Mouse (Mus musculus) heart, postnatal 4 days (tissue): Measurements from ENCODE around the gene Jaml. TPM values are rescaled to one million over a fixed set of nuclear protein-coding genes. Genes with fewer than 3 reads are reported as not detected.
A peak's percentile ranks its signal among the peaks of the same experiment; 100 is the strongest.

Experiments used
- DNase-seq: peaks from one replicate; pipeline ENCODE4 v3.0.0; 2021
- total RNA-seq, 2 experiments: library from RNA; stranded (reverse); gene quantifications; 2 replicates each; pipeline ENCODE4 v1.2.3; 2021

The Jaml gene
- total RNA-seq, 2 experiments from 2014 or later, result 0.32 TPM; not detected in 1

- no peak for DNase-seq
Observed at GRCm38 (mm10) chr9:45083132-45083531, 4.1 kb downstream of the Jaml start.

- DNase-seq, result no peak
Observed at GRCm38 (mm10) chr9:45084556-45084955, 5.6 kb downstream of the Jaml start.

DNA sequence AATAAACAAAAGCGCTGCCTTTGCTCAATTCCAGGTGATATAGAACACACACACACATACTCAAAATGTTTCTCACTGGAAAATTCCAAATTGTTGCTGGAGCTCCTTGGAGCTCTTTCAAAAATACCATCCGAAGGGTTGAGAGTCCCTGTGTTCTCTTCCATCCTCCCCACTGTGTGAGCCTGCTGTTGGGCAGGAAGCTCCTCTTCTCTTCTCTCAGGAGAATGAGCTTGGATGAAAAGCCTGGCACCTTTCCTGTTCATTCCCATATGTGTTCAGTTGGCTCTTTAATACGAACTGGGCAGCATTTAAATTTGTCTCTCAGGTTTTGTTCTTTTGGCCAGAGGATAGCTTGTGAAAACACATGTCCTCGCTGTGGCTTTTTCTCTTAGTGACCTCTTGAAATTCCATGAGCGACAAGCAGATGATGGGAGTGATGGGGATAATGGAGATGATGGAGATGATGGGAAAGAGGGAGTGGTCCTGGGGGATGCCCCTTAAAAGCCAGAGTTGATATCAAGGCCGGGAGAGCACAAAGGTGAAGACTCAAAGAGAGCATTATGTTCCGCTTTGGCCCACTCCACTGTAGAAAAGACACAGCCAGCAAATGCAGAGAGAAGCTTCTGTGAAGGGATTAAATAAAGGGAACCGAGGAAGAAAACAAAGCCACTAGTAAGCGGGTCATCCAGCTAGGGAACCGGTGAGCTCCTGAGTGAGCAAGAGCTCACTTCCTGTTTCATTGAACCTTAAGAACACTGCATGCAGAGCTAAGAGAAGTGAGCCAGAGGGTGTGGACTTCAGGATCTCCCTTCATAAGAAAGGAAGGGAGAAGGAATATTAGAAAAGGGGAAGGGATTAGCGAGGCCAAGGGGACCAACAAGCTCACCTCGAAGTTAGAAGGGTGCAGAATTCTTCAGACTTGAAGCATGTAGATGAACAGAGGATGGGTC lies 7.0 kb downstream of the Jaml start:
- DNase-seq, result no peak

- DNase-seq, result no peak
Observed at GRCm38 (mm10) chr9:45088040-45088439, 9.1 kb downstream of the Jaml start.

- DNase-seq, result no peak
Observed at GRCm38 (mm10) chr9:45090811-45091210, 11.8 kb downstream of the Jaml start.

DNA sequence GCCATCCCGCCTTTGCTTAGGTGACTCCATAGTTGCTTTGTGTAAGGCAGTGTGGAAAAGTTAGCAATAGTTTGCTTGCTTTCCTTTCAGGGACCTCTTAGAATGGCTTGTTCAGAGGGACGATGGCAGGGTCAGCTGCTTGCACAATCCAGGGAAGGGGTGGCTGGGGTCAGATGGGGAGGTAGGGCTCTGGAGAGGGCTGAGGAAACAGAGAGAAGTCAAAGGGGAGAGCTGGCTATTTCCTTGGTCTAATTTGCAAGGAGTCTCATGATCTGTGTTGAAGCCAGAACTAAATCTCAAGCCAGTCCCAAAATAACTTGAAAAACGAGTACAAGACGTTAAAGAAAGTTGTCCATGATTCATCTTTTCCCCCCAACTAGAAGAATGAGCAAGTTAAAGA lies 13.7 kb downstream of the Jaml start:
- DNase-seq, result no peak

- no peak for DNase-seq
Observed at GRCm38 (mm10) chr9:45095149-45095937, 16.4 kb downstream of the Jaml start.

DNA sequence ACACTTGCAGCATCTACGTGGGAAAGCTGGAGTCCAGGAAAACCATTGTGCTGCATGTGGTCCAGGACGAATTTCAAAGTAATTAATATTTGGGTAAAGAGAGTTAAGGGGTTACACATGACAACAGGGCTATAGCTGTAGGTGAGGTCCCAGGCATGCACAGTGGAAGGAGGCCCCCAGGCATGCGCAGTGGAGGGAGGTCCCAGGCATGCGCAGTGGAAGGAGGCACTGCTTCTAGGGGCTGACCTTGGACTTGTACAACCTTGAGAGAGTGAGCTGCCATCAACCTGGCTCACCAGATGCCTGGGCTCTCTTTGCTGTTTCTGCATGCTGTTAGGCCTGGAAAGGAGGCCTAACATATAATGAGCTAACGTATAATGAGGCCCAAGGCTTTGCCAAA lies 18.9 kb downstream of the Jaml start:
- no peak for DNase-seq

GRCm38 (mm10) chr9:45098426-45098825 lies 19.4 kb downstream of the Jaml start:
- DNase-seq, result no peak

GRCm38 (mm10) chr9:45102528-45102927 lies 23.5 kb downstream of the Jaml start:
- DNase-seq, result no peak

DNA sequence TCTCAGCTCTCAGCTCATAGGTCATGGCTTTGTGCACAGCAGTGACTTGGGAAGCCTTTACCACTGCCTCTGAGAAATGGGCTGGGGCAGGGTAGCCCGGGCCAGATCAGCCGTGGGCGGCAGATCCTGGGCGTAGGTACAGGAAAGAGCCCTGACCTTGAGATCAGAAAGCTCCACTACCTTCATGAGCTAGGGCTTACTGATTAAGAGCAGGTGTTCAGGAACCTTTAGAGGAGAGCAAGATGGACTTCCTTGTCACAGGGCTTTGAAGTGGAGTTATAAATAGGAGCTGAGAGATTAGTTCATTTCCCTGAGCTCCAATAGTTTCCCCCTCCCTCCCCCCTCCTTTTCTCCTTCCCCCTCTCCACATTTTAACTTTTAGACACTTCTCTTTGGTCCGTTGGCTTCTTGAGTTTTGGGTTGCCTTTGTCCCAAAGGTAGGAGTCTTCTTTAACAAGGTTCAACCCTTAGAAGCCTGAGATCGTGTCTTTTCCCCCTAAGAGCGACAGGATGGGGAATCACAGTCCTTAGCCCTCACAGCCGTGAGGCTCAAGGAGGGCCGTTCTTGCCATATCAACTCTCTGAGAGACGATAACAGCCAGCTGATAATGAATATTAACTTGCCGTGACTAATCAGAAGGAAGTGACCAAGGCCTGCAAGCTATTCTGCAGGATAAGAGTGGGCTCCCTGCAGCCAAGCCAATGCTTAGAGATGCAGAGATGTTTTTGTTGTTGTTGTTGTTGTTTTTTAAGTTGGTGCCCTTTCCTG lies 24.4 kb downstream of the Jaml start:
- no peak for DNase-seq

GRCm38 (mm10) chr9:45105596-45106374 lies 26.8 kb downstream of the Jaml start:
- no peak for DNase-seq

- DNase-seq, result peak; percentile 36
Observed at GRCm38 (mm10) chr9:45115706-45116105, 36.7 kb downstream of the Jaml start.

- DNase-seq, result no peak
Observed at GRCm38 (mm10) chr9:45116819-45117218, 37.8 kb downstream of the Jaml start.

GRCm38 (mm10) chr9:45117741-45118431 lies 38.9 kb downstream of the Jaml start, which contains the start of gene Scn2b:
Scn2b (plus strand) TSS chr9:45117782.
- no peak for DNase-seq

DNA sequence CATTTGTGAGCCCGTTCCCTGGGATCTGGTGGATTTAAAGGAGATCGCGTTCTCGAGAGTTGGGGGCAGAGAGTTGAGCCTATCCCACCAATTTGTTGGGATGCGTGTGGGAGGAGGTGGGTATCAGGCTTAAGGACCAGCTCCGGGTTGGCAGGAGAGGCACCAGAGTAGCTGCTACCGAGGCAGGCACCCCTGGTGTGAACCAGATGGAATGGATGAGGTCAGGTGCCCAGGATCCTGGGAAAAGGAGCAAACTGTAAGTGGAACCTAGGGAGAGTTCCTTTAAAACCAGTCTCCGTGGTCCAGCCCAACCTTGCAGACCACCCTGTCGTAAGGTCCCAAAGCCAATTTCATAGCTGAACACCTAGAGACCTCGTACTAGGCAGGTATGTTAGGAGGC lies 39.6 kb downstream of the Jaml start:
- DNase-seq, result no peak

- no peak for DNase-seq
Observed at GRCm38 (mm10) chr9:45119316-45119953, 40.5 kb downstream of the Jaml start.

DNA sequence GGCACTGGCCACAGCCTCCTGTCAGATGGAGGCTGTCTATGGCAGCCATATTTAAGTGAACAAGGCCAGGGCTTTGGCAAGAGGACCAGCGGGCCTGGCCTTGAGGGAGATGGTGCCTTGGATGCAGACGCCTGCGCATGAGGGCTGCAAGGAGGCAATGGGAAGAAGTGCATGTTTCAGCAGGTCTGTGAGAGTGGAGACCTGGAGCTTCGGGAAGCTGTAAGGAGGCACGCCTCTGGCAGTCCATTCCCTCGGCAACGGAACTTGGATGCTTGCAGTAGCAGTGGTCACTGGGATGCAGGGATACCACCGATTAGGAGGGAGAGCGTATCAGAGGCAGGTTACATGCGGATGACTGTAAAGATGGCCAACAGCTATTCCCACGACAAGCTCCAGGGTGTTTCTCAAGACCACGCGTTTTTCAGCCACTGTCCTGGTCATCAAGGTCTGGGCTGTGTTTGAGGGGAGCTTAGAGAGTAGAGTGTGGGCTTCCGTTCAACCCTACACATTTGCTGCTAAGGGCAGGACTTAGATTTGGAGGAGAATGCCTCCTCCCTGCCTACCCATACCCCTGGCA lies 41.1 kb downstream of the Jaml start:
- DNase-seq, result no peak

DNA sequence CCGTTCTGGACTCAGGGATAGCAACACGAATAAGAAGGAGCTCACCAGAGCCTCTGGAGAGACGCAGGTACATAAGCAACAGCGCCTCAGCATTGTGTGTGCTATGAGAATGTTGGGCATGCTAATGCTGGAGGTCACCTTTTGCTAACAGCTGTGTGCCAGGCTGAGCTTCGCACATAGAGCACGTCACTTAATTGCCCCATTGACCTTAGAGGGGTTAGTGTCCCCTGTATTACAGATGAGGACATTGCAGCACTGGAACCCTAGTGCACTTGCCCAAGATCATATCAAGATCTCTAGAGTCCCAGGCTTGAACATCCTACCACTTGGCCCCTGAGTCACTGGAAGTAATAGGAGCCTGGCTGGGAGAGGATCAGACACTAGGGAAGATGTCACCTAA lies 41.6 kb downstream of the Jaml start:
- DNase-seq, result no peak

GRCm38 (mm10) chr9:45121001-45121400 lies 42.0 kb downstream of the Jaml start:
- no peak for DNase-seq
